Mouse (Mus musculus) MN1 (cell line): Measurements from ENCODE around the gene Gpr33.

Experiments used
- DNase-seq: peaks from one replicate; pipeline ENCODE4 v3.0.0-alpha.2; 2016; ENCODE audit warnings: low spot score

Gpr33 gene

GRCm38 (mm10) chr12:52027963-52028362 lies at the start of gene Gpr33:
Gpr33 (minus strand) TSS chr12:52028063.
- peak; percentile 3 for DNase-seq

GRCm38 (mm10) chr12:52049324-52049723 lies 21.5 kb upstream of the Gpr33 start:
- peak; percentile 3 for DNase-seq

- no peak for DNase-seq
These were observed 18.5 kb upstream of the Gpr33 start for GRCm38 (mm10) chr12:52046371-52046770.

GRCm38 (mm10) chr12:52042818-52043336 lies 15.0 kb upstream of the Gpr33 start:
- no peak for DNase-seq

- peak; percentile 46 for DNase-seq
These were observed 10.5 kb upstream of the Gpr33 start for GRCm38 (mm10) chr12:52038352-52038751.

- DNase-seq = no peak
These were observed 7.1 kb upstream of the Gpr33 start for GRCm38 (mm10) chr12:52034956-52035355.

GRCm38 (mm10) chr12:52032276-52032675 lies 4.4 kb upstream of the Gpr33 start:
- peak; percentile 4 for DNase-seq

GRCm38 (mm10) chr12:52014494-52015029 lies 13.3 kb downstream of the Gpr33 start:
- no peak for DNase-seq

- no peak for DNase-seq
These were observed 13.8 kb downstream of the Gpr33 start for GRCm38 (mm10) chr12:52014044-52014443.

GRCm38 (mm10) chr12:52013274-52013673 lies 14.6 kb downstream of the Gpr33 start:
- DNase-seq = no peak

- no peak for DNase-seq
These were observed 15.7 kb downstream of the Gpr33 start for GRCm38 (mm10) chr12:52012159-52012558.

GRCm38 (mm10) chr12:52010630-52010961 lies 17.3 kb downstream of the Gpr33 start:
- peak; percentile 62 for DNase-seq

GRCm38 (mm10) chr12:52009928-52010629 lies 17.8 kb downstream of the Gpr33 start:
- no peak for DNase-seq

GRCm38 (mm10) chr12:52006633-52006994 lies 21.2 kb downstream of the Gpr33 start:
- no peak for DNase-seq

GRCm38 (mm10) chr12:52005877-52006632 lies 21.8 kb downstream of the Gpr33 start, which contains the start of gene Dtd2:
Dtd2 (minus strand) TSS chr12:52006501.
- DNase-seq = peak; percentile 89

GRCm38 (mm10) chr12:52002746-52003145 lies 25.1 kb downstream of the Gpr33 start:
- DNase-seq = no peak

GRCm38 (mm10) chr12:52001544-52001943 lies 26.3 kb downstream of the Gpr33 start:
- peak; percentile 83 for DNase-seq

GRCm38 (mm10) chr12:51998366-51998932 lies 29.4 kb downstream of the Gpr33 start:
- DNase-seq = no peak

GRCm38 (mm10) chr12:51995738-51996536 lies 31.9 kb downstream of the Gpr33 start:
- no peak for DNase-seq

GRCm38 (mm10) chr12:51990629-51991028 lies 37.2 kb downstream of the Gpr33 start:
- DNase-seq = no peak

GRCm38 (mm10) chr12:51988536-51988935 lies 39.3 kb downstream of the Gpr33 start:
- peak; percentile 29 for DNase-seq

GRCm38 (mm10) chr12:51985826-51986225 lies 42.0 kb downstream of the Gpr33 start:
- DNase-seq = no peak
